8 mouse cellular contexts compared by ENCODE assay signal in the genomic region with DNA sequence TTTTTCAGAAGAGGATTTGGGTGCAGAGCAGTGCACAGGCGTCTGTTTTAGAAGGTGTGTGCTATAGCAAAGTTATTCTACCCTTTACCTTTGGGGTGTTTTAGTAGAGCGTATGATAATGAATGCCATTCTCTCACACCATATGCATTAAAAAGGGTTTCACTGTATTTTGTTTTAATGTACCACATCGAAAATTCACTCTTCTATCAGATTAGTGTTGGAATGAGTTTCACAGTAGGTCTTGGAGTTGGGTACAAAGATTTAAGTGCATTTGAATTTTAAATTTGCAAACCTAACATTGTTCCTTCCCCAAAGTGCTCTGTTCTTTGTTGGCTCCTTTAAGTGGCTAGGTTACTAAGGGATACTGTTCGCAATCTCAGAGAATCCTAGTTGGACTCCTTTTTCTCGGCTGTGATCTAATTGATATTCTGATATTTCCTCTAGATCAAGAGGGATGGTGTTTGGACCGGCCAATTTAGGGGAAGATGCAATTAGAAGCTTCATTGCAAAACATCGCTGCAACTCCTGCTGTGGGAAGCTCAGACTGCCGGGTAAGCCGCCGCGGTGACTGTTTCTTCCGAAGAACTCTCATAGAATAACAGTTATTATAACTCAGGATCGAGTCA.
A peak's percentile ranks its signal among the peaks of the same experiment; 100 is the strongest.
DNase-seq lines count a peak whose midpoint lies in the region; ATAC-seq lines count a peak whose summit lies in the region.

No protein-coding gene starts in this region.

- H3K27ac ChIP-seq in hindbrain, embryonic 13.5 days: peak overlapping the region; percentile 78
- H3K27ac ChIP-seq in limb, embryonic 11.5 days (replicated peaks; ENCODE audit: low read depth, low read length): no peak overlapping the region
- no peak overlapping the region for H3K27ac ChIP-seq in stomach, embryonic 15.5 days

- H3K27me3 ChIP-seq in hindbrain, embryonic 13.5 days: no peaks in the 10 kb centered on the region
- no peaks in the 10 kb centered on the region for H3K27me3 ChIP-seq in limb, embryonic 11.5 days (ENCODE audit: control insufficient read depth, insufficient read depth, low read length)
- no peaks in the 10 kb centered on the region for H3K27me3 ChIP-seq in stomach, embryonic 15.5 days (replicated peaks)

- H3K9me3 ChIP-seq in hindbrain, embryonic 13.5 days: no peaks in the 10 kb centered on the region
- H3K9me3 ChIP-seq in limb, embryonic 11.5 days (ENCODE audit: control insufficient read depth, low read length): no peaks in the 10 kb centered on the region
- no peaks in the 10 kb centered on the region for H3K9me3 ChIP-seq in stomach, embryonic 15.5 days

- no peaks in the 10 kb centered on the region for H3K36me3 ChIP-seq in hindbrain, embryonic 13.5 days
- no peaks in the 10 kb centered on the region for H3K36me3 ChIP-seq in limb, embryonic 11.5 days (ENCODE audit: control insufficient read depth, insufficient read depth, low read length)
- H3K36me3 ChIP-seq in stomach, embryonic 15.5 days: no peaks in the 10 kb centered on the region

- 11% methylated on average over 13 of the region's 13 CpGs for WGBS in hindbrain, embryonic 13.5 days
- WGBS in limb, embryonic 11.5 days: 34% methylated on average over 13 of the region's 13 CpGs
- 40% methylated on average over 13 of the region's 13 CpGs for WGBS in stomach, embryonic 15.5 days

- H3K4me2 ChIP-seq in hindbrain, embryonic 13.5 days: peak overlapping the region; percentile 55
- H3K4me2 ChIP-seq in limb, embryonic 11.5 days (ENCODE audit: low read depth, severe bottlenecking): peak overlapping the region; percentile 33
- peak overlapping the region; percentile 37 for H3K4me2 ChIP-seq in stomach, embryonic 15.5 days

- peak overlapping the region; percentile 49; the same call in 1 of the 2 replicates for H3K9ac ChIP-seq in hindbrain, embryonic 13.5 days
- H3K9ac ChIP-seq in limb, embryonic 11.5 days (ENCODE audit: low read length): no peak overlapping the region
- no peak overlapping the region for H3K9ac ChIP-seq in stomach, embryonic 15.5 days

- 0 out of 2 replicates have a peak, but pooled peaks have one; percentile 27 for ATAC-seq in cerebellum, adult (ENCODE audit: insufficient number of reproducible peaks, low FRiP score, low TSS enrichment)
- ATAC-seq in hindbrain, embryonic 13.5 days (ENCODE audit: low FRiP score): peak; percentile 70
- ATAC-seq in limb, embryonic 11.5 days (ENCODE audit: insufficient number of reproducible peaks, low FRiP score, low TSS enrichment, low read depth): no peak
- no peak for ATAC-seq in stomach, embryonic 15.5 days (ENCODE audit: insufficient read depth, low FRiP score, low read depth)

- no peak for DNase-seq in cerebellum, adult 11 months
- peak; percentile 55 to 60 for DNase-seq in cerebellum, postnatal 10 days
- peak; percentile 27 for DNase-seq in limb, embryonic 11.5 days (ENCODE audit: low spot score)
- no peak for DNase-seq in gastrocnemius, postnatal 10 days
- DNase-seq in spleen, postnatal 14 days (ENCODE audit: low spot score in 2 of 2): no peak

- H3K4me3 ChIP-seq in hindbrain, embryonic 13.5 days: peak overlapping the region; percentile 32
- H3K4me3 ChIP-seq in limb, embryonic 11.5 days (ENCODE audit: low read depth, low read length): no peak overlapping the region
- no peak overlapping the region for H3K4me3 ChIP-seq in stomach, embryonic 15.5 days (replicated peaks)

- peaks cover 19% of the 10 kb centered on the region for H3K4me1 ChIP-seq in hindbrain, embryonic 13.5 days (replicated peaks)
- peaks cover 7% of the 10 kb centered on the region for H3K4me1 ChIP-seq in limb, embryonic 11.5 days (ENCODE audit: control insufficient read depth, insufficient read depth, low read length)
- H3K4me1 ChIP-seq in stomach, embryonic 15.5 days: peaks cover 2% of the 10 kb centered on the region; the same call in 1 of the 2 replicates

Comparison
In these comparisons a context has a peak if more than half of its experiments do, and no peak if none do; other contexts are left out.
1. DNase-seq: peak in cerebellum, postnatal 10 days (2 of 2) and limb, embryonic 11.5 days (single experiment); none in cerebellum, adult 11 months (single experiment), gastrocnemius, postnatal 10 days (single experiment) and spleen, postnatal 14 days (0 of 2).
2. ATAC-seq: peak in cerebellum, adult (single experiment) and hindbrain, embryonic 13.5 days (single experiment); none in limb, embryonic 11.5 days (single experiment) and stomach, embryonic 15.5 days (single experiment).
3. Peak in every context shown above with its lines, with median percentiles within 50 percentile points of each other: H3K4me2 ChIP-seq.